Mouse (Mus musculus) heart, adult 2 months (tissue): Measurements from ENCODE around the gene Haus6.
A peak's percentile ranks its signal among the peaks of the same experiment; 100 is the strongest.

Experiments used
- EP300 ChIP-seq: fragments of 200-500 bp; IDR thresholded peaks from 2 replicates; pipeline ENCODE4 v1.6.1; 2011; ENCODE audit warnings: low read depth, low read length, control low read depth; ENCODE audit not compliant: insufficient read depth
- POLR2A ChIP-seq: fragments of 200-500 bp; IDR thresholded peaks from 2 replicates; pipeline ENCODE4 v1.6.1; 2011; ENCODE audit warnings: mild to moderate bottlenecking, low read depth, low read length, control low read depth; ENCODE audit not compliant: insufficient read depth

- peak; percentile 47; the same call in 1 of the 2 replicates for TF ChIP-seq EP300
- TF ChIP-seq POLR2A, result peak; percentile 92
These were observed 36.4 kb downstream of the Haus6 start, which contains the start of gene Rraga for GRCm38 (mm10) chr4:86575283-86575983.
